Mouse (Mus musculus) midbrain, embryonic 15.5 days (tissue): ENCODE data around the gene Nin. TPM values are rescaled to one million over a fixed set of nuclear protein-coding genes. Genes with fewer than 3 reads are reported as not detected.

Source experiments
- ATAC-seq: fragments of 200-750 bp; cut with Nextera tagmentation; replicated peaks from 2 replicates; pipeline ENCODE4 v1.8.0; 2017; ENCODE audit warnings: moderate TSS enrichment
- H3K27ac ChIP-seq: fragments of 300-500 bp; sonication (generic); 2 replicates; pipeline ENCODE4 v1.5.1; 2015; ENCODE audit warnings: mild to moderate bottlenecking, inconsistent platforms
- H3K27me3 ChIP-seq: fragments of 300-500 bp; sonication (generic); replicated peaks from 2 replicates; pipeline ENCODE4 v1.6.1; 2015; ENCODE audit warnings: inconsistent platforms
- H3K36me3 ChIP-seq: fragments of 300-500 bp; sonication (generic); replicated peaks from 2 replicates; pipeline ENCODE4 v1.6.1; 2015; ENCODE audit warnings: inconsistent platforms
- H3K4me1 ChIP-seq: fragments of 300-500 bp; sonication (generic); 2 replicates; pipeline ENCODE4 v1.6.1; 2015; ENCODE audit warnings: inconsistent platforms
- H3K4me2 ChIP-seq: fragments of 300-500 bp; sonication (generic); 2 replicates; pipeline ENCODE4 v1.6.1; 2015; ENCODE audit warnings: inconsistent platforms, mild to moderate bottlenecking, moderate library complexity
- H3K4me3 ChIP-seq: fragments of 300-500 bp; sonication (generic); 2 replicates; pipeline ENCODE4 v1.5.1; 2015; ENCODE audit warnings: mild to moderate bottlenecking, inconsistent platforms
- H3K9ac ChIP-seq: fragments of 300-500 bp; sonication (generic); 2 replicates; pipeline ENCODE4 v1.6.1; 2015; ENCODE audit warnings: mild to moderate bottlenecking, inconsistent platforms
- H3K9me3 ChIP-seq: fragments of 300-500 bp; sonication (generic); 2 replicates; pipeline ENCODE4 v1.6.1; 2016; ENCODE audit warnings: inconsistent platforms
- WGBS: fragments of 180-500 bp; shearing (Covaris S2); methylation state at CpG from one replicate; pipeline ENCODE4 v1.1.7; 2015; ENCODE audit warnings: mixed read lengths; 5-methylcytosine and 5-hydroxymethylcytosine counted together
- polyA plus RNA-seq: library from polyadenylated mRNA; unstranded; fragments of >200 nt; fragmentation: Nextera tagmentation; extraction: Ambion mirVana; gene quantifications from 2 replicates; pipeline ENCODE4 v1.2.1, GENCODE M21; 2015

Nin gene
- polyA plus RNA-seq, 1 experiment from 2014 or later = 15.9 TPM

GRCm38 (mm10) chr12:70112090-70112383 lies 1.5 kb downstream of the Nin start:
- Histone ChIP-seq H3K4me2 (peak overlapping the region; percentile 84), H3K9ac (peak overlapping the region; percentile 84), H3K36me3 (no peaks in the 10 kb centered on the region), H3K4me1 (peaks cover 37% of the 10 kb centered on the region), H3K4me3 (peak overlapping the region; percentile 72), H3K9me3 (no peaks in the 10 kb centered on the region), H3K27me3 (no peaks in the 10 kb centered on the region), H3K27ac (peak overlapping the region; percentile 85)
- no peak; the same call in 1 of the 2 replicates for ATAC-seq
- 4% methylated on average over 16 of the region's 16 CpGs for WGBS

DNA sequence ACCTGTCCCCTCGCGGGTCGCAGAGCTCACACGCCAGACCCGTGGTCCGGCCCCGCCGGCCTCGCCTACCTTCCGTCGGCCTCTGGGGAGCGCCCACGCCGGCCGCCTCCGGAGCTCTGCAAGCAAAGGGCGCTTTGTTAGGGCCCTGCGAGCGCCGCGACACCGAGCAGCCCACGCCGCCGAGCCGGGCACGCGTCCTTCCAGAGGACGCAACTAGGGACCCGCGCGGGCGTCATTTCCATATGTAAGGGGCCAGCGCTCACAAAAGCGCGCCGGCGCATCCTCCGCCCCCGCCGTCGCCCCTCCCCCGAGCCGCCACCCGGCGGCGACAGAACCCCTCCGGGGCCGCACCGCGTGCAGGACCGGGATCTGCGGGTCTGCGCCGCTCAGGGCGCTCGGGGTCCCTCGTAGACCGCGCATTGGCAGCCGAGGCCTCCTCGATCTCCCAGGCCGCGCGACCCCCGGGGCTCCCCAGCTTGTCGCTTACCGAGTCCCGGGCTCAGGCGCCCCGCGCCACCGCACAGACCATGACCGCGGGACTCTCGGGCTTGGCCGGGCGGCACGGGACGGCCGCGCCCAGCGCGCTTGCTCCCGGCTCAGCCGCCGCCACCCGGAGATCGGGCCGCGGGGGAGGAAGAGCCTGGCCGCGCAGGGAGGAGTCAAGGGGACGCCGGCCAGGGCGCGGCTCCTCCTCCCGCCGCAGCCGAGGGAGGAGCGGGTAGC lies 2.0 kb downstream of the Nin start:
- H3K36me3 ChIP-seq = no peaks in the 10 kb centered on the region
- peak overlapping the region; percentile 84 for H3K4me2 ChIP-seq
- H3K4me1 ChIP-seq = peaks cover 42% of the 10 kb centered on the region
- ATAC-seq = peak; percentile 86
- peak overlapping the region; percentile 85 for H3K27ac ChIP-seq
- WGBS = under 1% methylated on average over 101 of the region's 101 CpGs
- peak overlapping the region; percentile 84 for H3K9ac ChIP-seq
- no peaks in the 10 kb centered on the region for H3K9me3 ChIP-seq
- no peaks in the 10 kb centered on the region for H3K27me3 ChIP-seq
- H3K4me3 ChIP-seq = peak overlapping the region; percentile 72

GRCm38 (mm10) chr12:70111117-70111366 lies 2.5 kb downstream of the Nin start:
- peak; percentile 75 for ATAC-seq
- H3K4me1 ChIP-seq = peaks cover 47% of the 10 kb centered on the region

GRCm38 (mm10) chr12:70110375-70111116 lies 3.0 kb downstream of the Nin start:
- 7% methylated on average over 23 of the region's 23 CpGs for WGBS
- no peaks in the 10 kb centered on the region for H3K9me3 ChIP-seq
- H3K9ac ChIP-seq = peak overlapping the region; percentile 84
- peak overlapping the region; percentile 72 for H3K4me3 ChIP-seq
- H3K4me2 ChIP-seq = peak overlapping the region; percentile 84
- peak; percentile 11; the same call in 1 of the 2 replicates for ATAC-seq
- H3K27ac ChIP-seq = peak overlapping the region; percentile 85
- peaks cover 52% of the 10 kb centered on the region for H3K4me1 ChIP-seq
- H3K36me3 ChIP-seq = no peaks in the 10 kb centered on the region
- no peaks in the 10 kb centered on the region for H3K27me3 ChIP-seq

More at GRCm38 (mm10) chr12:70111117-70111366, 2.5 kb downstream of the Nin start:
- Histone ChIP-seq H3K4me2 (peak overlapping the region; percentile 84), H3K27ac (peak overlapping the region; percentile 85), H3K9me3 (no peaks in the 10 kb centered on the region), H3K9ac (peak overlapping the region; percentile 84), H3K4me3 (peak overlapping the region; percentile 72), H3K27me3 (no peaks in the 10 kb centered on the region), H3K36me3 (no peaks in the 10 kb centered on the region)
- WGBS = 0% methylated on average over 16 of the region's 16 CpGs

DNA sequence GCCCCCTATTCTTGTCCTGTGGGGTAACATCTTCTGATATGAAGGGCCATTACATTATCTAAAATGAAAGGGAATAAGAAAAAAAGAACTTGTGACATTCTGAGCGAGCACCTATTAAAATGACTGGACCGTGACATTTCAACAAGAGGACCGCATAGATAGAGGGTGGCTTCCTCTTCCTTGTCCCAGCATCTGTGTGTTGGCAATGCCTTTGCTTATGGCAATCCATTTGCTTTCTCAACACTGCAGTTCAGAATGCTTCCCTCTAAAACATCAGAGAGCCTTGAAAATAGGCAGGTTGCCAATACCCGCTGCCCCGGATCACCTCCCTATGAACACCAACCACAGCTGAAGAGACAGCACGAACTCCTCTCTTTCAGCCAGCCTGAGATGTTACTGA lies 3.6 kb downstream of the Nin start:
- no peaks in the 10 kb centered on the region for H3K9me3 ChIP-seq
- 40% methylated on average over 6 of the region's 6 CpGs for WGBS
- peaks cover 58% of the 10 kb centered on the region for H3K4me1 ChIP-seq
- ATAC-seq = no peak
- peak overlapping the region; percentile 72 for H3K4me3 ChIP-seq
- no peaks in the 10 kb centered on the region for H3K36me3 ChIP-seq
- H3K27me3 ChIP-seq = no peaks in the 10 kb centered on the region
- H3K4me2 ChIP-seq = peak overlapping the region; percentile 84
- peak overlapping the region; percentile 84; the same call in 1 of the 2 replicates for H3K9ac ChIP-seq
- 0 out of 2 replicates have a peak overlapping the region, but pooled peaks have one; percentile 85 for H3K27ac ChIP-seq

DNA sequence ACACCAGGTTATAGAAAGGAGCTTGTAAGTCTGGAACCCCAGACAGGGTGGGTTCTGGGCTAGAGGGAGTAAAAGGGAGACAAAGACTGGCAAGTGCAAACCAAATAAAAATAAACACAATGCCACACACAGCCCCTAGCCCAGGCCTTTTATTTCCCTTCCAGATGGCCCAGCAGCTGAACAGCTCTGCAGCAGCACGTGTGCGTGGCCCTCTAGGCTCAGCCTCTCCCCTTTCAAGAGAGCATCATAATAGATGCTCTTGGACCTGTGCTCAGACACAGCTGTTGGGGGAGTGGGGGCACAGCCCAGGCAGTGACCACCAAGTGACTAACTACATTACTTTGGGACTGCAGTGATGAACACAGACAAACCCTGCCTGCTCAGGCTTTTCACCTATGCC lies 5.4 kb downstream of the Nin start:
- ATAC-seq = no peak
- 17% methylated on average over 2 of the region's 2 CpGs for WGBS
- H3K4me3 ChIP-seq = no peak overlapping the region

GRCm38 (mm10) chr12:70106508-70106907 lies 7.0 kb downstream of the Nin start:
- no peak overlapping the region for H3K27ac ChIP-seq
- H3K4me2 ChIP-seq = no peak overlapping the region
- no peak overlapping the region for H3K9ac ChIP-seq
- no peaks in the 10 kb centered on the region for H3K36me3 ChIP-seq
- no peaks in the 10 kb centered on the region for H3K27me3 ChIP-seq
- WGBS = 48% methylated on average over 9 of the region's 9 CpGs
- H3K4me3 ChIP-seq = no peak overlapping the region
- H3K9me3 ChIP-seq = no peaks in the 10 kb centered on the region
- peaks cover 64% of the 10 kb centered on the region for H3K4me1 ChIP-seq
- ATAC-seq = no peak

More for the DNA sequence above, 5.4 kb downstream of the Nin start:
- H3K27me3 ChIP-seq = no peaks in the 10 kb centered on the region
- no peaks in the 10 kb centered on the region for H3K9me3 ChIP-seq
- no peak overlapping the region for H3K9ac ChIP-seq
- peak overlapping the region; percentile 20 for H3K4me2 ChIP-seq
- no peak overlapping the region for H3K27ac ChIP-seq
- no peaks in the 10 kb centered on the region for H3K36me3 ChIP-seq
- H3K4me1 ChIP-seq = peaks cover 64% of the 10 kb centered on the region

DNA sequence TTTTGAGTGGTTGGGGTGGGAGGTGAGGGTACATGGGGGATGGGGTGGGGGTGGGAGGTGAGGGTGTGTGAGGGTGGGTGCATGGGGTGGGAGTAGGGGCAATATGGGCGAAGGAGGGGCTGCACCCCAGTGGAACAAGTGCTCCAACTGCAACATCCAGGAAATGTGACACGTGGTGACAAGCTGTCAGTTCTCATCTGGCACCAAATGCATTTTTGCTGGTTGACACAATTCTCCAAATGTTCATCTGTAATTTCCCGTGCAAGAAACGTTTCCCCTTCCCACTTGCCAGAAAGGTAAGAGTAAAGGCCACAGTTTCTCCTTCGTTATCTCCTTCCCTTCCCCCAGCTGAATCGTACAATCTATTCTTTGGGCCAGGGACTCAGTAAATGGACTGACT lies 7.6 kb downstream of the Nin start:
- no peak overlapping the region for H3K4me2 ChIP-seq
- ATAC-seq = no peak
- no peaks in the 10 kb centered on the region for H3K9me3 ChIP-seq
- H3K4me3 ChIP-seq = no peak overlapping the region
- H3K27me3 ChIP-seq = no peaks in the 10 kb centered on the region
- peaks cover 63% of the 10 kb centered on the region for H3K4me1 ChIP-seq
- no peaks in the 10 kb centered on the region for H3K36me3 ChIP-seq
- no peak overlapping the region for H3K9ac ChIP-seq
- WGBS = 57% methylated on average over 6 of the region's 6 CpGs
- no peak overlapping the region for H3K27ac ChIP-seq

DNA sequence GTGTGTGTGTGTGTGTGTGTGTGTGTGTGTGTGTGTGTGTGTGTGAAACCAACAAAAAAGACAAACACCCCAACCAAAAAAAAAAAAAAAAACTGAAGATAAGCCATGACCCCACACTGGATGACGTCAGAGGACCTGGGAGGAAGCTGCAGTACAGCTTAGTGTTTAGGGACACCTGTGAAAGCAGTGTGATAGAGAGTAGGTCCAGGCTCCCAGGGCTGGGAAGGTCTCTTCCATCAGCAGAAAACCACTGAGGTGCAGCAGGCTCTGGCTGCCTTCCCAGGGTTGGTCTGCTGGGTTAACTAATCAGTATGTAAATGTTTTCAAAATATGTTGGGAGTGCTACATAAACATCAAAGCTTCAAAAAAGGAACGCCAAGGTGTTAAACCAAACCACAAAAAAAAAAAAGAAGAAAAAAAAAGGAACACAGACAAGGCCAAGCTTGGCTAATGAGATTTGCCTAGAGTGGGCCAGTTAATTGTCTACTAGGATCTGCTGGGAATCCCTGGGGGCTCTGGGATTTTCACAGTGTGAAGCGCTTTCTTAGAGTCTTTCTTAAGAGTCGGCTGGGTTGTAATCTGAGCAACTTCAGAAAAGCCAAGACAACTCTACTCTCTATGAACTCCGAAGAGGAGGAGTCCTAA lies 8.6 kb downstream of the Nin start:
- H3K4me1 ChIP-seq = peaks cover 53% of the 10 kb centered on the region
- H3K36me3 ChIP-seq = no peaks in the 10 kb centered on the region
- no peak for ATAC-seq
- no peak overlapping the region for H3K4me2 ChIP-seq
- H3K27me3 ChIP-seq = no peaks in the 10 kb centered on the region
- WGBS = 15% methylated on average over 5 of the region's 5 CpGs
- no peaks in the 10 kb centered on the region for H3K9me3 ChIP-seq
- no peak overlapping the region for H3K9ac ChIP-seq
- H3K4me3 ChIP-seq = no peak overlapping the region
- H3K27ac ChIP-seq = no peak overlapping the region

DNA sequence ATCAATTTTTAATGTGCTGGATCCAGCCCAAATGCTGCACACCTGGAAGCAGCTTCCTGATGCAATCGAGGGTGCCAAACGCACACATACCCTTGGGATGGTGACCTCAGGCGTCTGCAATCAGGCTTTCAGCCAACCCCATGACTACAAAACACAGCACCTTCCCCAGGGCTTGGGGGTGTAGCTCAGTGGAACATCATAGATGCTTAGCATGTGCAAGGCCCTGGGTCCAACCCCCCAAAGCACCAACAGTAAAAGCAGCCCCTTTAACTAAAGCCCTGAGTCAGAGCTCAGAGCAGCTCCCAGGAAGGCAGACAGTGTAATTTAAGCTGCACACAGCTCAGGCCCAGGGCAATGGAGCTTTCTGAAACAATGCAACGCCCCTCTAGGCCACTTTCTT lies 9.3 kb downstream of the Nin start:
- no peak for ATAC-seq
- no peaks in the 10 kb centered on the region for H3K36me3 ChIP-seq
- peaks cover 46% of the 10 kb centered on the region for H3K4me1 ChIP-seq
- H3K4me3 ChIP-seq = no peak overlapping the region
- no peaks in the 10 kb centered on the region for H3K9me3 ChIP-seq
- H3K9ac ChIP-seq = no peak overlapping the region
- no peak overlapping the region for H3K4me2 ChIP-seq
- 0 out of 2 replicates have a peak overlapping the region, but pooled peaks have one; percentile 5 for H3K27ac ChIP-seq
- 47% methylated on average over 4 of the region's 4 CpGs for WGBS
- H3K27me3 ChIP-seq = no peaks in the 10 kb centered on the region

DNA sequence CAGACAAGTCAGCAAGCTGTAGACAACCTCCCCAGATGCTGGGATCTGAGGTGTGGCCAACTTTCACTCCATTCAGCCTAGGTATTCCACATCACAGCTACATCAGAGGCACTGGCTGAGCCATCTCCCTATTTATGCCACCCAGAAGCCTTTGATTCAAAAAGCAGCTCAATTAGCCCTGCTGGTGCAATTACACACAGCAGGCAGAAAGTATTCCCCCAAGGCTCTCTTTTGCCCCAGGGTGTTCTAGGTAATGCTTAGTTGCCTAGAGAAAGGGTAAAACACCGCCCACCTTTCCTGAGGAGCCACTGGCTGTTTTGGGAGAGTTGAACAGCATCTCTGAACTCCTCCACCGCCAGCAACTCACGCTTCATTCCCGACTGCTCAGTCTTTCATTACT lies 10.3 kb downstream of the Nin start:
- peaks cover 39% of the 10 kb centered on the region for H3K4me1 ChIP-seq
- whole genome bisulfite sequencing = 73% methylated on average over 4 of the region's 4 CpGs

DNA sequence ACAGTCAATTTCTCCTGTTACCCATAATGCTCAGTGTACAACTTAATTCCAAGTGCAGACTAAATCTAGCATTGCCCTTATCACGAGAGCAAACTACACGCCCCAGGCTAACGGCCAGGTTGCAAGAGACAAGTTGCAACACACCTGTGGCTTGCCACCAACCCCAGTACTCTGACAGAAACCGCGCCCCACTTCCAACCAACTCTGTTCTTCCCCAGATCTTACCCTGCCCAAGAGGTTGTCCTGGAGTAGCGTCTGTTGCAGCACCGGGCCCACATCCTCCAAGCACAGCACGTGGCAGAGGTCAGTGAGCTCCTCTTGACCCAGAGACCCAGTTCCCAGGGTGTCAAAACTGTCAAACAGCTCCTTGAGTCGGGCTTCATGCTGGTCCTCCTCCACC lies 11.1 kb downstream of the Nin start:
- H3K27me3 ChIP-seq = no peaks in the 10 kb centered on the region
- no peak overlapping the region for H3K27ac ChIP-seq
- no peaks in the 10 kb centered on the region for H3K36me3 ChIP-seq
- WGBS = 95% methylated on average over 9 of the region's 9 CpGs
- no peak overlapping the region for H3K4me3 ChIP-seq
- ATAC-seq = no peak
- no peak overlapping the region for H3K4me2 ChIP-seq
- no peak overlapping the region for H3K9ac ChIP-seq
- H3K4me1 ChIP-seq = peaks cover 31% of the 10 kb centered on the region
- H3K9me3 ChIP-seq = no peaks in the 10 kb centered on the region

More for the DNA sequence above, 10.3 kb downstream of the Nin start:
- no peak overlapping the region for H3K4me2 ChIP-seq
- H3K27me3 ChIP-seq = no peaks in the 10 kb centered on the region
- H3K4me3 ChIP-seq = no peak overlapping the region
- no peak overlapping the region for H3K27ac ChIP-seq
- no peak overlapping the region for H3K9ac ChIP-seq
- ATAC-seq = no peak
- H3K36me3 ChIP-seq = no peaks in the 10 kb centered on the region
- no peaks in the 10 kb centered on the region for H3K9me3 ChIP-seq
